Mouse (Mus musculus): ENCODE measurements around the gene Olfr510. TPM values are rescaled to one million over a fixed set of nuclear protein-coding genes. Genes with fewer than 3 reads are reported as not detected.
"Not testable (repeated sequence)": the region's sequence is repeated elsewhere in the genome, so short reads cannot be mapped to it uniquely, and the experiment has no call there.

Gene Olfr510
- not detected in 2 replicates for polyA plus RNA-seq (2016; fragmentation: Nextera tagmentation; extraction: Ambion mirVana)

- H3K9me3 ChIP-seq (replicated peaks): no peaks in the 10 kb centered on the region
- no peaks in the 10 kb centered on the region for H3K36me3 ChIP-seq
- H3K27me3 ChIP-seq: no peaks in the 10 kb centered on the region
- H3K9ac ChIP-seq: no peak within 1 kb of the TSS
- no peak within 1 kb of the TSS for H3K4me3 ChIP-seq
- H3K4me2 ChIP-seq (replicated peaks): no peak within 1 kb of the TSS
- ATAC-seq (ENCODE audit: low FRiP score): no peak
- H3K27ac ChIP-seq: no peak within 1 kb of the TSS
- WGBS: 89% methylated on average over 1 of the region's 1 CpGs
- H3K4me1 ChIP-seq: no peaks in the 10 kb centered on the region
Measured at GRCm38 (mm10) chr7:108666118-108666517, at the start of gene Olfr510. Gene Olfr510 (plus strand): TSS chr7:108666418.

DNA sequence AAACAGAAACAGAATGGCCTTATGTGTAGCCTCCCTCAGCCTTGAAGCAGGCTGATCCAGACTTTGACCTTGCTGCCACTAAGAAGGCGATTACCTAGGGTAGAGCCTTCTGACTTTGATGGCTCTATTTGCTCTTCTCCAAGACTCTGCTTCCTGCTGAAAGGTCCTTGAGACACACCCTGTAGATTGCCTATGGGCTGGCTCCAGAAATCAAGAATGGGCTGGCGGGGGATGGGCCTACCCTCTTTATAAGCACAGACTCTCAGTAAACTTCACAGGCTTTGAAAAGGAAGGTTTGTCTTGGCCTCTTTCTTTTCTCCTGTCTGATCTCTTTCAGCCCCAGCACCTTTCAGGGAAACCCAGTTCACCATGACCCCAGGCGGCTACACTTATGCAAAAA is 49.4 kb upstream of the Olfr510 start:
- ATAC-seq (ENCODE audit: low FRiP score): not testable (repeated sequence)

GRCm38 (mm10) chr7:108621514-108621913 is 44.7 kb upstream of the Olfr510 start, which contains the start of gene Olfr507:
Gene Olfr507 (plus strand): TSS chr7:108621814.
- ATAC-seq (ENCODE audit: low FRiP score): no peak
- Histone ChIP-seq H3K27me3 (no peaks in the 10 kb centered on the region), H3K4me1 (no peaks in the 10 kb centered on the region)

More for the DNA sequence above, 49.4 kb upstream of the Olfr510 start:
- H3K27me3 ChIP-seq; H3K4me1 ChIP-seq; H3K4me3 ChIP-seq; H3K9ac ChIP-seq; H3K4me2 ChIP-seq (replicated peaks); H3K36me3 ChIP-seq; H3K27ac ChIP-seq; H3K9me3 ChIP-seq (replicated peaks): not testable (repeated sequence)
- 61% methylated on average over 3 of the region's 3 CpGs for WGBS

DNA sequence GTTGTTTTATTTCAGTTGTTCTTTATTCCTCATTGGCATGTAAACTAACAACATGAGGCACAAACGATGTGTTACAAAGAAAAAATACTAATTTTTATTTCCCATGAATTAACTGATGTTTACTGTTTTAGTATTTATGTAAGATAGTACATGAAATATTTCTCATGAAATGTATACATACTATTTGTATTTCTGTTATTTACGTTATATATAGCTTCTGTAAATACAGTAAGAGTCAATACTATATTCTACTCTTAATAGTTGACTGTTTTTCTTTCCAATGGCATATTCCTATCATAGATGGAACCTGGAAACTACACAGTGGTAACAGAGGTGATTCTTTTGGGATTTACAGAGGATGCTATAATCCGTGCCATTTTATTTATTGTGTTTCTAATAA is 36.5 kb upstream of the Olfr510 start, which contains the start of gene Olfr508:
Olfr508 (plus strand) TSS at position 301 of the 400 bp plus-strand sequence.
- H3K4me1 ChIP-seq: no peaks in the 10 kb centered on the region
- H3K4me2 ChIP-seq (replicated peaks): no peak within 1 kb of the TSS
- no peaks in the 10 kb centered on the region for H3K9me3 ChIP-seq (replicated peaks)
- no peak within 1 kb of the TSS for H3K9ac ChIP-seq
- no peak within 1 kb of the TSS for H3K4me3 ChIP-seq
- no peak within 1 kb of the TSS for H3K27ac ChIP-seq
- no peak for ATAC-seq (ENCODE audit: low FRiP score)
- no peaks in the 10 kb centered on the region for H3K27me3 ChIP-seq
- WGBS: 84% methylated on average over 3 of the region's 3 CpGs
- H3K36me3 ChIP-seq: no peaks in the 10 kb centered on the region

More at GRCm38 (mm10) chr7:108621514-108621913, 44.7 kb upstream of the Olfr510 start, which contains the start of gene Olfr507:
- no peak within 1 kb of the TSS for H3K4me2 ChIP-seq (replicated peaks)
- H3K27ac ChIP-seq: no peak within 1 kb of the TSS
- H3K4me3 ChIP-seq: no peak within 1 kb of the TSS
- H3K9me3 ChIP-seq (replicated peaks): no peaks in the 10 kb centered on the region
- no peaks in the 10 kb centered on the region for H3K36me3 ChIP-seq
- 80% methylated on average over 2 of the region's 2 CpGs for WGBS
- H3K9ac ChIP-seq: no peak within 1 kb of the TSS

DNA sequence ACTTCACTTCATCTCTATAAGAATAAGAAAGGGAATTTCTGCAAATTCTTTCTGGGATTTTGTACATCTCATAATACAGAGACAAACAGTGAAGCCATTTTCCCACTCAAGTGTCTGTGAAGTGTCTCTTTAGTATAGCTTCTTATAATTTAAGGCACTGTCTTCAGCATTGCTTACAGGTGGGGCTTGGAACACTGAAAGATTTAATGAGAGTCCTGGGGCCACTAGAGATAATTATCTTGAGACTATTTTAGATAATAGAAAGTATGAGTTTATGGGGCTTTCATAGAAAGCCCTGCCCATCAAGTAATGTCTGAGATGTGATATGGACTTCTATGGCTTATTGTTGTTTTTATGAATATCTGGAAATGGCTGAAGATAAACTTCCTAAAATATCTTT is 14.4 kb upstream of the Olfr510 start, which contains the start of gene Olfr509:
Olfr509 (minus strand) TSS at position 101 of the 400 bp plus-strand sequence.
- Histone ChIP-seq H3K9ac (no peak within 1 kb of the TSS), H3K27me3 (no peaks in the 10 kb centered on the region), H3K4me3 (no peak within 1 kb of the TSS), H3K4me2 (replicated peaks) (no peak within 1 kb of the TSS), H3K27ac (no peak within 1 kb of the TSS), H3K36me3 (no peaks in the 10 kb centered on the region), H3K4me1 (no peaks in the 10 kb centered on the region), H3K9me3 (replicated peaks) (no peaks in the 10 kb centered on the region)
- ATAC-seq (ENCODE audit: low FRiP score): no peak

DNA sequence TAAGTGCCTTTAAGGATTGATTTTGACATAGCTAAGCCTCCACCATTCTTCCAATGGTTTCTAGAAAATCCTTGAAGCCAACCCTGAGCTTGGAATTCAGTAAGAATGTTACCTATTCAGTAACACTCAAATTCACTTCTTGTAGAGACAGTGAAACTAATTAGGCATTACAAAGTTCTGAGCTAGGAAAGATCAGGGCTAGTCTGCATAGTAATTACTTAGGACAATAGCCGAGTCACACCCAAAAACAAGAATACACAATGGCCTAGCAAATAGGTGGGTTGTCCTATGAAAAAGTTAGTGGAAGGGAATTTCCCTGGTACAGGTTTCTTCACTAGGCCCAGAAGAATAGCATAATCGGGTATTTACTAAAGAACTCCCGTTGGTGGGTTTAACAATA is 3.8 kb upstream of the Olfr510 start:
- no peaks in the 10 kb centered on the region for H3K9me3 ChIP-seq (replicated peaks)
- WGBS: 92% methylated on average over 3 of the region's 3 CpGs
- H3K4me3 ChIP-seq: no peak overlapping the region
- H3K27me3 ChIP-seq: no peaks in the 10 kb centered on the region
- H3K36me3 ChIP-seq: no peaks in the 10 kb centered on the region
- no peak overlapping the region for H3K27ac ChIP-seq
- no peak overlapping the region for H3K4me2 ChIP-seq (replicated peaks)
- no peak overlapping the region for H3K9ac ChIP-seq
- no peaks in the 10 kb centered on the region for H3K4me1 ChIP-seq
- no peak for ATAC-seq (ENCODE audit: low FRiP score)

DNA sequence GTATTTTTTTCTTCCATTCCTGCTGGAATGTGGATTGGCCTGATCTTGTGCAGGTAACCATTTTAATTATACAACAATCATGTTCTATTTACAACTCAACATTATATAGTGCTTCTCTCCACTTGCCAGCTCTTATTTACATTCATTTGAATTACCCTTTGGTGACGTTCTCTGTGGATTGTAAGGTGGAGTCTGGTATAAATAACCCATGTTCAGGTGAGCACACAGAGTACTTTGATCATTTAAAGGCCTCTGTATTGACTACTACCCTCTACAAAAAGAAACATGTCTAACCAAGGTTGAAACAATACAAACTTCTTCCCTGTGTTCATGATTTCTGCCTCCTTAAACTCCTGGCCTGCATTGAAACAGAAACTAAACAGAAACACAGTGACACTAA is 4.8 kb downstream of the Olfr510 start:
- no peak overlapping the region for H3K4me3 ChIP-seq
- no peak overlapping the region for H3K9ac ChIP-seq
- no peaks in the 10 kb centered on the region for H3K9me3 ChIP-seq (replicated peaks)
- H3K27ac ChIP-seq: no peak overlapping the region
- H3K4me1 ChIP-seq: no peaks in the 10 kb centered on the region
- H3K36me3 ChIP-seq: no peaks in the 10 kb centered on the region
- ATAC-seq (ENCODE audit: low FRiP score): no peak
- WGBS: 79% methylated on average over 1 of the region's 1 CpGs
- no peak overlapping the region for H3K4me2 ChIP-seq (replicated peaks)
- H3K27me3 ChIP-seq: no peaks in the 10 kb centered on the region

DNA sequence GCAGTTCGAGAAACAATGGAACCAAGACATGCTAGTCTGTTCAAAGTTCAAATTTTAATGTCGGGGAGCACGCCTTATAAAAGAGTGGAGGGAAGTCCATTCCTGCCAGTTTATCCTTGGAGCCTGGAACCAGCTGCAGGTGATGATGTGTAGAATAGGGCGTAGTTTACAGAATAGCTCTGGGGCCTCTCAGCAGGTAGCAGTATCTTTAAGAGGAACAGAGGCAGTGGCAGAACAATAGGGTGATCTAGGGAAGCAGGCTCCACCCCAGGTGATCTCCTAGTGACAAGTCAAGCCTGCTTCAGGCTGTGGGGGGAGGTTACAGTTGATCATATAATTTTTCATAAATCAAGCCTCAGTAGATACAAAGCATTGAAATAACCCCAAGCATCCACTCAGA is 12.7 kb downstream of the Olfr510 start:
- no peaks in the 10 kb centered on the region for H3K27me3 ChIP-seq
- no peaks in the 10 kb centered on the region for H3K36me3 ChIP-seq
- no peak overlapping the region for H3K9ac ChIP-seq
- ATAC-seq (ENCODE audit: low FRiP score): no peak
- H3K4me3 ChIP-seq: no peak overlapping the region
- H3K4me2 ChIP-seq (replicated peaks): no peak overlapping the region
- no peaks in the 10 kb centered on the region for H3K9me3 ChIP-seq (replicated peaks)
- 88% methylated on average over 4 of the region's 4 CpGs for WGBS
- no peaks in the 10 kb centered on the region for H3K4me1 ChIP-seq
- no peak overlapping the region for H3K27ac ChIP-seq

DNA sequence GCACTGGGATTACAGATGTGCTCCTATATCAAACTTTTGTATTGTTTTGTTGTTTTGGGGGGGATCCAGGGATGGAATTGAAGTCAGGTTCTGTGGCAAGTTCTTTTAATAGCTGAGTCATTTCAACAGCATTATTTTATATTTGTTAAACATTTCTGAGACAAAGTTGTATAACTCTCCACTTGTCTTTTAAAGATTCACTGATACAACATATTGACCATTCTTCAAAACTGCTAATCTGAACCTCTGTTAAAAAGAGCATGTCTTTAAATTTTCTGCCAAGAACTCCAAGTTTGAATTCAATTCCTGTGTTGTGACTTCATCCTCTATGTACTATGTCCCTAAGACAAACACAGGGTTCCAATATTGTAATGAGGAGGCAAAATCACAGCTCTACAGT is 46.8 kb downstream of the Olfr510 start, which contains the start of gene Olfr512:
Olfr512 (plus strand) TSS at position 301 of the 400 bp plus-strand sequence.
- Histone ChIP-seq H3K4me3 (no peak within 1 kb of the TSS), H3K9me3 (replicated peaks) (no peaks in the 10 kb centered on the region), H3K4me1 (no peaks in the 10 kb centered on the region), H3K36me3 (no peaks in the 10 kb centered on the region), H3K4me2 (replicated peaks) (no peak within 1 kb of the TSS), H3K27ac (no peak within 1 kb of the TSS), H3K9ac (no peak within 1 kb of the TSS), H3K27me3 (no peaks in the 10 kb centered on the region)
- no peak for ATAC-seq (ENCODE audit: low FRiP score)

Other genes with a start within 250 kb of the Olfr510 start
- gene Olfr497, start 246.0 kb upstream of the Olfr510 start, polyA plus RNA-seq (2016; fragmentation: Nextera tagmentation; extraction: Ambion mirVana): not detected in 2 replicates
- gene Olfr498, start 201.1 kb upstream of the Olfr510 start, polyA plus RNA-seq (2016; fragmentation: Nextera tagmentation; extraction: Ambion mirVana): not detected in 2 replicates
- not detected in 2 replicates for gene Olfr502, start 141.4 kb upstream of the Olfr510 start, polyA plus RNA-seq (2016; fragmentation: Nextera tagmentation; extraction: Ambion mirVana)
- not detected in 2 replicates for gene Olfr503, start 121.9 kb upstream of the Olfr510 start, polyA plus RNA-seq (2016; fragmentation: Nextera tagmentation; extraction: Ambion mirVana)
- not detected in 2 replicates for gene Olfr504, start 100.6 kb upstream of the Olfr510 start, polyA plus RNA-seq (2016; fragmentation: Nextera tagmentation; extraction: Ambion mirVana)
- gene Olfr506, start 55.6 kb upstream of the Olfr510 start, polyA plus RNA-seq (2016; fragmentation: Nextera tagmentation; extraction: Ambion mirVana): not detected in 2 replicates
- not detected in 2 replicates for gene Olfr507, start 44.6 kb upstream of the Olfr510 start, polyA plus RNA-seq (2016; fragmentation: Nextera tagmentation; extraction: Ambion mirVana)
- not detected in 2 replicates for gene Olfr508, start 36.4 kb upstream of the Olfr510 start, polyA plus RNA-seq (2016; fragmentation: Nextera tagmentation; extraction: Ambion mirVana)
- not detected in 2 replicates for gene Olfr509, start 14.5 kb upstream of the Olfr510 start, polyA plus RNA-seq (2016; fragmentation: Nextera tagmentation; extraction: Ambion mirVana)
- gene Olfr512, start 46.9 kb downstream of the Olfr510 start, polyA plus RNA-seq (2016; fragmentation: Nextera tagmentation; extraction: Ambion mirVana): not detected in 2 replicates
- not detected in 2 replicates for gene Olfr513, start 84.6 kb downstream of the Olfr510 start, polyA plus RNA-seq (2016; fragmentation: Nextera tagmentation; extraction: Ambion mirVana)
- gene Olfr514, start 159.6 kb downstream of the Olfr510 start, polyA plus RNA-seq (2016; fragmentation: Nextera tagmentation; extraction: Ambion mirVana): not detected in 2 replicates
- gene Olfr516, start 184.1 kb downstream of the Olfr510 start, polyA plus RNA-seq (2016; fragmentation: Nextera tagmentation; extraction: Ambion mirVana): not detected in 2 replicates
- gene Olfr517, start 206.0 kb downstream of the Olfr510 start, polyA plus RNA-seq (2016; fragmentation: Nextera tagmentation; extraction: Ambion mirVana): not detected in 2 replicates
- not detected in 2 replicates for gene Olfr518, start 218.6 kb downstream of the Olfr510 start, polyA plus RNA-seq (2016; fragmentation: Nextera tagmentation; extraction: Ambion mirVana)
- not detected in 2 replicates for gene Olfr519, start 228.0 kb downstream of the Olfr510 start, polyA plus RNA-seq (2016; fragmentation: Nextera tagmentation; extraction: Ambion mirVana)

All from hindbrain, embryonic 12.5 days (tissue).